Mouse (Mus musculus) myocyte (in vitro differentiated cells): ENCODE measurements around the gene Tgfb1i1. TPM values are rescaled to one million over a fixed set of nuclear protein-coding genes. Genes with fewer than 3 reads are reported as not detected.
A peak's percentile ranks its signal among the peaks of the same experiment; 100 is the strongest.

Experiments
- H3K27me3 ChIP-seq: one replicate; pipeline ENCODE4 v1.6.1; 2011; ENCODE audit not compliant: control insufficient read depth, insufficient read depth, insufficient read length
- H3K36me3 ChIP-seq: one replicate; pipeline ENCODE4 v1.6.1; 2011; ENCODE audit not compliant: control insufficient read depth, insufficient read depth
- H3K4me2 ChIP-seq: one replicate; pipeline ENCODE4 v1.6.1; 2011; ENCODE audit warnings: low read depth, control low read depth
- H3K4me3 ChIP-seq: one replicate; pipeline ENCODE4 v1.5.1; 2011; ENCODE audit warnings: mild to moderate bottlenecking, control low read depth, moderate library complexity
- H3K79me2 ChIP-seq: one replicate; pipeline ENCODE4 v1.6.1; 2011; ENCODE audit not compliant: control insufficient read depth, insufficient read depth
- H3ac ChIP-seq: one replicate; pipeline ENCODE4 v1.6.1; 2011; ENCODE audit not compliant: control insufficient read depth, insufficient read length
- CEBPB ChIP-seq: IDR thresholded peaks from 2 replicates; pipeline ENCODE4 v1.6.1; 2011; ENCODE audit warnings: mild to moderate bottlenecking, moderate library complexity; ENCODE audit not compliant: poor library complexity, insufficient read depth, severe bottlenecking
- E2F4 ChIP-seq: IDR thresholded peaks from one replicate; pipeline ENCODE4 v1.6.1; 2011; ENCODE audit warnings: mild to moderate bottlenecking, control low read depth, moderate library complexity; ENCODE audit not compliant: insufficient read depth
- MAX ChIP-seq: IDR thresholded peaks from one replicate; pipeline ENCODE4 v1.6.1; 2011; ENCODE audit warnings: low read depth, mild to moderate bottlenecking, control low read depth
- MYOD1 ChIP-seq, 3 experiments: IDR thresholded peaks; one replicate each; pipeline ENCODE4 v1.6.1; 2011; ENCODE audit warnings: control low read depth in 2 of 3, low read depth in 2 of 3, mild to moderate bottlenecking in 2 of 3, moderate library complexity in 1 of 3; ENCODE audit not compliant: insufficient read length in 2 of 3, control insufficient read depth in 1 of 3
- MYOG ChIP-seq, 3 experiments: IDR thresholded peaks; one replicate each; pipeline ENCODE4 v1.6.1; 2011; ENCODE audit warnings: control low read depth in 2 of 3, low read depth in 2 of 3, mild to moderate bottlenecking in 2 of 3; ENCODE audit not compliant: insufficient read length in 2 of 3, control insufficient read depth in 1 of 3, insufficient read depth in 1 of 3
- POLR2A ChIP-seq: IDR thresholded peaks from one replicate; pipeline ENCODE4 v1.6.1; 2011; ENCODE audit warnings: low read depth, mild to moderate bottlenecking, control low read depth, moderate library complexity; ENCODE audit not compliant: insufficient read length
- POLR2AphosphoS2 ChIP-seq: IDR thresholded peaks from one replicate; pipeline ENCODE4 v1.6.1; 2011; ENCODE audit warnings: low read depth, control low read depth; ENCODE audit not compliant: insufficient read length
- REST ChIP-seq: IDR thresholded peaks from one replicate; pipeline ENCODE4 v1.6.1; 2011; ENCODE audit warnings: mild to moderate bottlenecking, control low read depth, moderate library complexity; ENCODE audit not compliant: insufficient read depth, insufficient read length
- SRF ChIP-seq: IDR thresholded peaks from one replicate; pipeline ENCODE4 v1.6.1; 2011; ENCODE audit warnings: low read depth; ENCODE audit not compliant: control insufficient read depth, insufficient read length
- TCF12 ChIP-seq: IDR thresholded peaks from one replicate; pipeline ENCODE4 v1.6.1; 2011; ENCODE audit warnings: mild to moderate bottlenecking, control low read depth; ENCODE audit not compliant: poor library complexity, insufficient read depth, severe bottlenecking
- TCF3 ChIP-seq: IDR thresholded peaks from one replicate; pipeline ENCODE4 v1.6.1; 2011; ENCODE audit warnings: low read depth, control low read depth; ENCODE audit not compliant: insufficient read length
- USF1 ChIP-seq: IDR thresholded peaks from one replicate; pipeline ENCODE4 v1.6.1; 2011; ENCODE audit warnings: low read depth, mild to moderate bottlenecking, control low read depth, moderate library complexity
- polyA plus RNA-seq: library from polyadenylated mRNA; unstranded; fragments of >200 nt; fragmentation: generic; extraction: Trizol; gene quantifications from one replicate; pipeline ENCODE4 v1.2.1, GENCODE M21; 2012; ENCODE audit warnings: missing spikeins

Gene Tgfb1i1
- 58.1 TPM for polyA plus RNA-seq

DNA sequence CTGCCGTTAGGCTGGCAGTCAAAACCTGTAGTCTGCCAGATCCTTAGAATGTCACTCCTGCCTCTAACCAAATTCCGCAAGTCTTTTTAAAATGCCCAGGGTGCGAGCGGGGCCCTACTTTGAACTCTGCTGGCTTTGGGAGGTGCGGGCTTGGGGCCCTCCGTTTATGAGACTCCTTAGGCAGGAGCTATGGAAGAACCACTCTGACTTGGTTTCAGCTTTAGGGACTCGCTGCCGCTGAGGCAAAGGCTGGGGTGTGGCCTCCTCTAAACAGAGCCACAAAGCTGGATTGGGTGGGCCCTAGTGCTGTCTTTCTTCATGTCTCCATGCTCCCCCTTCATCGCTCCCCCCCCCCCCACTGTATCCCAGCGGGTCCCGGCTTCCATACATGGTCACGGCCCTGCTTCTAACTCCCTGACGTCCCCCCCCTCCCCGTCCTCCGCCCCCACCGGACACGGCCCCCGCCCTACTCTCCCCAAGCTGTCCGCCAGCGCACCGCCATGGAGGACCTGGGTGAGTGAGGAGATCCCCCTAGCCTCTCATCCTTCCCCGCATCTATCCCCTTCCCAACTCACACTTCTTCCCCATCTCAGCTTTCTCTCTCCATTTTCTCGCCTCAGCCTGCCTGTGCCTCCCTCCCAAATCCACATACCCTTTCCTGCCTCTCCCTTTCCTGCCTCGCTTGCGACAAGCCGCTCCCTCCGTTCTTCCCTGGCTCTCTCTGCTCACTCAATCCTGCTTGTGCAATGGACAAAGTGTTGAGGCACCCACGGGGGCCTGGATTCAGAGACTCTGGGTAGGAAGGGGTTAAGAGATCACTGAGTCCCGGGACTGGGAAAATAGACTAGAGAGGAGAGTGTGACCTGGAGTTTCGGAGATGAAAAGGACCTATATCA, at the start of gene Tgfb1i1:
Gene Tgfb1i1, plus strand, starts transcription at position 317 of the 896 bp plus-strand sequence.
- Histone ChIP-seq H3K36me3 (peaks cover 12% of the 10 kb centered on the region), H3ac (peak within 1 kb of the TSS; percentile 76), H3K4me3 (peak within 1 kb of the TSS; percentile 78), H3K79me2 (peaks cover 22% of the 10 kb centered on the region), H3K4me2 (peak within 1 kb of the TSS; percentile 85), H3K27me3 (no peaks in the 10 kb centered on the region)
- TF ChIP-seq REST (no peak), TCF12 (no peak), MAX (no peak), POLR2AphosphoS2 (peak; percentile 89), TCF3 (no peak), POLR2A (peak; percentile 74), E2F4 (no peak), SRF (peak; percentile 34), CEBPB (no peak)

GRCm38 (mm10) chr7:128201607-128202006, 45.0 kb upstream of the Tgfb1i1 start:
- peaks cover 3% of the 10 kb centered on the region for H3K79me2 ChIP-seq
- H3K36me3 ChIP-seq, result peaks cover 13% of the 10 kb centered on the region
- no peak overlapping the region for H3ac ChIP-seq
- peaks cover 29% of the 10 kb centered on the region for H3K27me3 ChIP-seq
- no peak overlapping the region for H3K4me3 ChIP-seq
- TF ChIP-seq POLR2AphosphoS2 (peak; percentile 60), POLR2A (peak; percentile 23), MAX (no peak), USF1 (no peak)
- H3K4me2 ChIP-seq, result no peak overlapping the region

- H3K4me3 ChIP-seq, result no peak overlapping the region
- peaks cover 23% of the 10 kb centered on the region for H3K27me3 ChIP-seq
- H3K36me3 ChIP-seq, result peaks cover 13% of the 10 kb centered on the region
- H3K79me2 ChIP-seq, result peaks cover 3% of the 10 kb centered on the region
- TF ChIP-seq CEBPB, result no peak
- TF ChIP-seq POLR2AphosphoS2, result no peak
- no peak for TF ChIP-seq MAX
- TF ChIP-seq TCF12, result no peak
- no peak for TF ChIP-seq MYOD1 (IDR thresholded peaks at IDR 0.05; ENCODE audit: control insufficient read depth in 1 of 3, insufficient read length in 2 of 3, low read depth in 2 of 3)
- TF ChIP-seq TCF3, result no peak
- TF ChIP-seq MYOG (IDR thresholded peaks at IDR 0.05; ENCODE audit: control insufficient read depth in 1 of 3, insufficient read depth in 1 of 3, insufficient read length in 2 of 3, low read depth in 2 of 3), result no peak
- no peak for TF ChIP-seq POLR2A
- TF ChIP-seq USF1, result no peak
- no peak for TF ChIP-seq REST
- no peak for TF ChIP-seq SRF
- no peak for TF ChIP-seq E2F4
- H3ac ChIP-seq, result no peak overlapping the region
- H3K4me2 ChIP-seq, result no peak overlapping the region
These were observed 43.5 kb upstream of the Tgfb1i1 start for GRCm38 (mm10) chr7:128203071-128203470.

- Histone ChIP-seq H3K4me2 (peak overlapping the region; percentile 69), H3K36me3 (peaks cover 13% of the 10 kb centered on the region), H3K27me3 (peaks cover 14% of the 10 kb centered on the region), H3K4me3 (peak overlapping the region; percentile 93), H3ac (no peak overlapping the region), H3K79me2 (peaks cover 3% of the 10 kb centered on the region)
- no peak for TF ChIP-seq MYOD1 (IDR thresholded peaks at IDR 0.05; ENCODE audit: control insufficient read depth in 1 of 3, insufficient read length in 2 of 3, low read depth in 2 of 3)
- peak; percentile 34 for TF ChIP-seq POLR2AphosphoS2
- peak; percentile 60 for TF ChIP-seq POLR2A
These were observed 42.4 kb upstream of the Tgfb1i1 start for GRCm38 (mm10) chr7:128204179-128204578.

- Histone ChIP-seq H3K79me2 (peaks cover 3% of the 10 kb centered on the region), H3K36me3 (peaks cover 13% of the 10 kb centered on the region), H3K4me3 (peak overlapping the region; percentile 93), H3ac (peak overlapping the region; percentile 63), H3K4me2 (peak overlapping the region; percentile 69), H3K27me3 (peaks cover 14% of the 10 kb centered on the region)
- no peak for TF ChIP-seq MYOD1 (IDR thresholded peaks at IDR 0.05; ENCODE audit: control insufficient read depth in 1 of 3, insufficient read length in 2 of 3, low read depth in 2 of 3)
- no peak for TF ChIP-seq USF1
- no peak for TF ChIP-seq TCF3
- TF ChIP-seq E2F4, result no peak
- no peak for TF ChIP-seq MAX
- TF ChIP-seq TCF12, result no peak
- no peak for TF ChIP-seq REST
These were observed 40.9 kb upstream of the Tgfb1i1 start for GRCm38 (mm10) chr7:128205695-128206094.
